Mouse (Mus musculus) urinary bladder, adult 18-20 months (tissue): ENCODE measurements around the gene Dnm1l.
"Not testable (repeated sequence)": the region's sequence is repeated elsewhere in the genome, so short reads cannot be mapped to it uniquely, and the experiment has no call there.

ENCODE experiments used
- DNase-seq, 2 experiments: peaks; one replicate each; pipeline ENCODE4 v3.0.0; 2022; ENCODE audit warnings: low spot score in 2 of 2, mixed read lengths in 2 of 2

Gene Dnm1l

GRCm38 (mm10) chr16:16358481-16359100, at the start of gene Dnm1l:
Gene Dnm1l (minus strand): TSS chr16:16358959.
- DNase-seq, result peak; percentile 86 to 90

GRCm38 (mm10) chr16:16367217-16367616, 8.5 kb upstream of the Dnm1l start:
- not testable (repeated sequence) for DNase-seq

GRCm38 (mm10) chr16:16359101-16359482, 333 bp upstream of the Dnm1l start:
- not testable (repeated sequence) for DNase-seq

GRCm38 (mm10) chr16:16357908-16358307, 851 bp downstream of the Dnm1l start:
- DNase-seq, result no peak

- no peak for DNase-seq
Observed at GRCm38 (mm10) chr16:16346420-16346819, 12.3 kb downstream of the Dnm1l start.

GRCm38 (mm10) chr16:16325775-16326336, 32.9 kb downstream of the Dnm1l start:
- no peak for DNase-seq

- DNase-seq, result no peak
Observed at GRCm38 (mm10) chr16:16311319-16311718, 47.4 kb downstream of the Dnm1l start.

- DNase-seq, result no peak
Observed at GRCm38 (mm10) chr16:16303888-16304287, 54.9 kb downstream of the Dnm1l start.

- peak; percentile 12 to 41 for DNase-seq
Observed at GRCm38 (mm10) chr16:16303138-16303827, 55.5 kb downstream of the Dnm1l start.

- peak; percentile 86 to 91 for DNase-seq
Observed at GRCm38 (mm10) chr16:16302369-16303137, 56.2 kb downstream of the Dnm1l start, which contains the start of gene Yars2. Gene Yars2 (plus strand): TSS chr16:16302965.

GRCm38 (mm10) chr16:16273752-16274151, 85.0 kb downstream of the Dnm1l start:
- DNase-seq, result no peak

- DNase-seq, result no peak
Observed at GRCm38 (mm10) chr16:16272978-16273377, 85.8 kb downstream of the Dnm1l start.

GRCm38 (mm10) chr16:16262436-16262835, 96.3 kb downstream of the Dnm1l start:
- no peak for DNase-seq
